Mouse (Mus musculus) retina, adult 2 months (tissue): ENCODE data around the gene Gtf2ird1.

Experiments
- DNase-seq: peaks from one replicate; pipeline ENCODE4 v3.0.0-alpha.2; 2012; ENCODE audit warnings: low read depth, low spot score

Gene Gtf2ird1

DNA sequence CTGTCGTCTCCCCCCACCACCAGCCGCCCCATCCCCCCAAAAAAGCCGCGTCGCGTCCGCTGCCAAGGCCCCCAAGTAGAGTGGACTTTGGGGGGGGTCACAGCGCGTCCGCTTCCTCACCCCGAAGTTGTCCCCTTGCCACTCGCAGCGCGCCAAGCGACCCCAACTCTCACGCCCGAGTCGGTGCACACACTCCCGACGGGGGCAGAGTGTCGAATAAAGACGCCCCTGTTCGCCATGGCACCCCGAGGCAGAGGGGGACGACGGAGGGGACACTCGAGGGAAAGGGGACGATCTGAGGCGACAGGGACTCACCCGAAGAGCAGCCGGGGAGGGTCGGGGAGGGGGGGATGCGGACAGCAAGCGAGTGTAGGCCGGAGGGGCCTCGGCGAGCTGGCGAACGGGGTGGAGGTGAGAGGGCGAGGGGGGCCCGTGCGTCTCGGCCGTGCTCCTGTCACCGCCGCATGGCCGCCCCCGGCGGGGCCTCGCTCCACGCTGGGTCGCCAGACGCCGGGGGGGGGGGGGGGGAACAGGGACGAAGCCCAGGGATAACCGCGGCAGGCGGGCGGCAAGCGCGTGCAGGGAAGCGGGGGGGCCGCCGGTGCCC is 142.3 kb downstream of the Gtf2ird1 start:
- DNase-seq, result no peak

DNA sequence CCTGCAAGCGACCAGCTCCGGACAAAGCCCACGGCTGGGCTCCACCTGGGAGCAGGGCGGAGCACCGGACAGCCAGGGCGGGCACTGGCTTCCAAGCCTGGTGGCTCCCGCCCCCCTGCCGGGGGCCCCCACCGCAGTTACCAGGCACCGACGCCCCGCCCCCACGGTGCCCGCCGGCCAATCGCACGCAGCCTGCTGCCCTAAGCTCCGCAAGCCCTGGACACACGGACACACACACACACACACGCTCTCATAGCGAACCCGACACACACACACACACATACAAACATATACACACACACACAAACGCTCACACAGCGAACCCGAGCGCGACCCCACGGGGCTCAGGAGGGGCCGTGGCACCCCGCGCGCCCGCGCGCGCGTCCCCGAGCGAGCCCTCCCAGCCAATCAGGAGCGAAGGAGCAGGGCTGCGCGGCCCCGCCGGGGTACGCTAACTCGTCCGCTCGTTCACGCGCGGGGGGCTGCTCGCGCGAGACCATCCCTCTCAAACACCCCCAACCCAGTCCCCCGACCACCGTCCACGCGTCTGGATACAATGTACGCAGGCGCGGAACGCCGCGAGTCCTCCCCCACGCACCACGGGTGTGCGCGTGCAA is 143.0 kb downstream of the Gtf2ird1 start:
- peak; percentile 95 for DNase-seq

DNA sequence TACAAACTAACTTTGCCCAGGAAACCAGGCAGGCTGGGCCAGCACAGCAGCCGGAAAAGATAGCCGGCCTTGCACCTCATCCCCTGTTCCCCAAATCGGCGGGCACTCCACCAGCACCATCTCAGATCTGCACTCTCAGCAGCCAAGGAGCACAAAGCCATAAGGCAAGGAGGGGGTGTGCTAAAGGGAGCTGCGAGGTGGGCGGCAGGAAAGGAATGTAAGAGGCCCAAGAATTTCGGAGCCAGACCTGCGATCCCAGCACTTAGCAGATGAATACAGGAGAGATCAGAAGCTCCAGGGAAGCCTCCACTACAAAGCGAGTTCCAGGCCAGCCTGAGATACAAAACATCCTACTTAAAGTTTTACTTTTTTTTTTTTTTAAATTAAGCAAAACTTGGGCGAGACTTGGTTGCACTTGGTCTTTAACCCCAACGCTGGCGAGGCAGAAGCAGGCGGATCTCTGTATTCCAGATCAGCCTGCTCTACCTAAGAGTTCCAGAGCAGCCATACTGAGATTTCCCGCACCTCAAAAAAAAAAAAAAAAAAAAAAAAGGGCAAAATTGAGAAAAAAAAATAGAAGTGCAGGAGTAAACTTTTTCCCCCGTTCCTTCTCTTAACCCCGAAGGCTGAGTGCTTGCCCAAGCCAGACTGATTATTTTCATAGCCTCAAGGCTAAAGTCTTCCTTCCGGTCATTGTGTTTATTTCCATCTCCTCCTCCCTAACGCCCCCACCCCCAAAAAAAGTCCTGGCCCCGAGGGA is 143.6 kb downstream of the Gtf2ird1 start:
- no peak for DNase-seq

DNA sequence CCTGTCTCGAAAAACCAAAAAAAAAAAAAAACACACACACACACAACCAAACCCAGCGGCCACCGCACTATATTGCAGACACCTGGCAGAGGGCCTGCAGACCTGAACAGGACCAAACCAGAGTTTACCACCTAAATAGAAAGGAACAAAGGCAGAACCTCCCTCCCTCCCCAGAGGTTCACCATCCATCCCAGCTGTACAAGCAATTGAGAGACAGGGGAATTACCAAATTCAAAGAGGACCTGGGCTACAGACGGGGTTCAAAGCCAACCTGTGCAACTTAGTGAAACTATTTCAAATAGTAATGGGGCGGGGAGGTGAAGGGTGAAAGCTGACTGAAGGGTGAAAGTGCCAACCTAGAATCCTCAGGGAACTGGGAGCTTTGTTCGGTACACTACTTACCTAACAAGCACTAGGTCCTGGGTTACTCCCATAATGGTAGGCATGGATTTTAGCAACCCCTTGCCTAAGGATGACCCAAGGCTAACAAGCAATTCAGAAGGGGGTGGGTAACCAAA is 144.6 kb downstream of the Gtf2ird1 start:
- no peak for DNase-seq

GRCm38 (mm10) chr5:134310201-134310600 is 146.3 kb downstream of the Gtf2ird1 start:
- no peak for DNase-seq

DNA sequence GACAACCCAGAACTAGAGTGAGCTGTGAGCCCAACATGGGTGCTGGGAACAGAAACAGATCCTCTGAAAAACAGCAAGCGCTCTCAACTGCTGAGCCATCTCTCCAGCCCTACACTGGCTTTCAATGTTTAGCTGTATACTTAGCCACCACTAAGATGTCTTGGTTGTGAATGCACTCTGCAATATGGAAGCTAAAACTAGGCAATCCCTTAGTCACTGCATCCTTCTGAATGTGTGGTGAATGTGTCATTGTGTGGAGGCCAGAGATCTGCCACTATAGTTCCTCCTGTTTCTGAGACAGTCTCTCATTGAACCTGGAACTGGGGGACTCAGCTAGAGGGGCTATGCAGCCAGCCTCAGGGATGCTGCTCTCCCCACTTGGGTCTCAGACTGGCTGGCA is 147.2 kb downstream of the Gtf2ird1 start:
- DNase-seq, result no peak
